Mouse (Mus musculus): ENCODE measurements around the gene Erc1.

Gene Erc1

DNA sequence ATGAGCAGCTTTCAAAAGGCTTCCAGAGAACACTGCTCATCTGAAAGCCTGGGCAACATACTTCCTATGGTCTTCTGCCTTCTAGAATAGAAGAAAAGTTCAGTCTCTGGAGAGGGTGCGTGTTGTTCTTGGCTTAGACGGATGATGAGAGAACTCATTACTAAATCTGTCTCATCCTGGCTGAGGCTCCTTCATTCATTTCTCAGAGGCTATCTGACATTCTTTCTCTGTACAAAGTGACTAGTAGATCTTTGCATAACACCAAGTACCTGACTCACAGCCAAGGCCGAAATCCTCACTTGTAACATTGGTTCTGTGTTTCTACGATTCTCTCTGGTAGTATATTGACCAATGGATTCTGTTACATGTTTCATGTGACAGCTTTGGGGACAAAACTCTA lies 252.5 kb downstream of the Erc1 start:
- DNase-seq (ENCODE audit: low spot score in 2 of 2): no peak

DNA sequence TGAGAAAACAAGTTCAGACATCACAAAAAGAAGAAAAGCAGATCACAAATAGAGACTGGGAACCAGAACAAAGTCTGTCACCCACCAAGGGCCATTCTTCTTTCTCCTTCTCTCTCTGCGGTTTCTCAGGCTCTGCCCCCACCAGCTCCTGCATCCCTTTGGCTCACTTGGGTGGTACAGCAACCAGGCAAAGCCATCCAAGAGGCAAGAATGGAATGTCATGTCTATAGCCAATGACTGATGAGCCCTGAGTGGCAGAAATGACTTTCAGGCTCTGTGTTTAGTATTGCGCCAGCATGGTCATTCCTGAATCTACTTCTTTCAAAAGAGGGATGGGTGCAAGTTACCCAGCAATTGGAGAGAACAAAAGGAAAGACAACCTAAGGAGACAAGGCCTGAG lies 257.1 kb downstream of the Erc1 start:
- DNase-seq (ENCODE audit: low spot score in 2 of 2): no peak

DNA sequence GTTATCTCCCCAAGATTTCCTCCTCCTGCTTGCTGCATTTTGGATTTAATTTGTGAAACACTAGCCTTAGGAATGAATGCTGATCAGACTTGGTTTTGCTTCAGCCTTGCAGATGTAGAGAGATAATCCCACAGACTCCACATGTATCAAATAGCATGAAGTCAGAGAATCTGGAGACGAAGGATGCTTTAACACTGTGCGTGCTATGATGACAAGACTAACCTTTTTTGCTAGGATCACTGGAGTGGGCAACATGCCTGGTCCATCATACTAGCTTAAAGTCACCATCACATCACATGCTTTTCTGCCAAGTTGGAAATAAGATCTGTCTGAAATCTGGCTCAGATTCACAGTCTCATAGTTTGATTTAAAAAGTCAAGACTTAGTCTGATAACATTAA lies 260.1 kb downstream of the Erc1 start:
- no peak for DNase-seq (ENCODE audit: low spot score in 2 of 2)

DNA sequence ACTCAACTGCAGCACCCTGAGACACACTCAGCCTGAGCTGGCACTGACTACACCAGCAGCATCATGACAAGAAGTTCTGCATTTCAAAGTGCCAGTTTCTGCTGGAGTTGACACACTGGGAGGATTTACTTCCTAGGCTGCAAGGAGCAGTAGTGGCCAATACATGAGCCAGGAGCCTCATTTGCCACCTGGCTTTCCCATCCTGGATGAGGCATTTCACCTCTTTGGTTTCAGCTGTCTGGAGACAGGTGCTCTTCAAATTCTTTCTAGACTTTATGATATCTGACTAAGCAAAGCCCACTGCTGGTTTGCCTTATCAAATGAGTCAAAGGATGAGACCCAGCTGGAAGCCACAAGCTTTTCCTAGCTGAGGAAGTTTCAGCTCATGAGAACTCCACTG lies 260.5 kb downstream of the Erc1 start:
- no peak for DNase-seq (ENCODE audit: low spot score in 2 of 2)

DNA sequence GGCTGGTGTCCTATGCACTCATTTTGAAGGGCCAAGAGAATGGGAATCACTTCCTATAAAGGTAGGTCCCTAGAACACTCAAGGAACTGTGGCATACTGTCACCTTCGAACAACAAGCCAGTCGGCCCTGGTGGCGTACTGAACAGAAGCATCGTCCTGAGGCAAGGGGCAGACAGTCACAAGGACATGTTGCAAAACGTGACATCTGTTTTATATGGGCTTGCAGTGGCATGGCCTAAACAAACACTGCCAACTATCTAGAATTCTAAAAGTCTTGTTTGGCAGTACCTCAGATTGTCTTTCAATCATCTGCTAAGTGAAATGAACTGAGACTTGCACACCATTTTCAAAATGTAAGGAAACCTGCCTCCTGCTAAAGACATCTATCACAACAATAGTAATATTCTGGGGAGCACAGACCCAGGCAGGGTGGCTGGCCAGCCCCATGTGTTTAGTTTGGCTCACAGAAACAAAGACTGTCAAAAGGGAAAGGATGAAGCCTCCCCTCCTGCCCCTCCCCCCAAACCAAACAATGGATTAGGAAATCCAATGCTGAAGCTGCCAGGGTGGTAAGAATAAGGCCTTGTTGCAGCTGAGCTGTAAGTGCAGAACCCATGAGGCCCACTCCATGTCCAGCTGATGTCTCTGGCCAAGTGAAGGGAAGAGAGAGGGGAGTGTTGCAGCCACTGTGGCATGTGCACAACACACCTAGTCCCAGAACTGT lies 262.2 kb downstream of the Erc1 start:
- DNase-seq (ENCODE audit: low spot score in 2 of 2): no peak

DNA sequence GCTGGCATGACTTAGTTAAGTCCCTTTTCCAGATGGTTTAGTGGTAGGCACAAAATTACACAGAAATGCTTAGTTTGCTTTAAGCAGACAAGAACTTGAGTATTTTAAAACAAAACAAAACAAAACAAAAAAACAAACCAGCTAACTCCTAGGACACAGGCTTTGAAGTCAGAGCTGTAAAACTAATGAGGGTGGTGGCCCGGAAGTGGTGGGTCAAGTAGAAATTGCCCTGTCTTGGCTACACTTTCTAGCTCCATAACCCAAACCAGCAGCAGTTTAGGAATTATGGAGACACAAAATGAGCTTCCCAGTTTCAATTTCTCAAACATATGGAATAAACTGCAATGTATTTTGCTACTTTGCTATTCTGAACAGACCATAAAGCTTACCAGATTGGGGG lies 263.9 kb downstream of the Erc1 start:
- no peak for DNase-seq (ENCODE audit: low spot score in 2 of 2)

DNA sequence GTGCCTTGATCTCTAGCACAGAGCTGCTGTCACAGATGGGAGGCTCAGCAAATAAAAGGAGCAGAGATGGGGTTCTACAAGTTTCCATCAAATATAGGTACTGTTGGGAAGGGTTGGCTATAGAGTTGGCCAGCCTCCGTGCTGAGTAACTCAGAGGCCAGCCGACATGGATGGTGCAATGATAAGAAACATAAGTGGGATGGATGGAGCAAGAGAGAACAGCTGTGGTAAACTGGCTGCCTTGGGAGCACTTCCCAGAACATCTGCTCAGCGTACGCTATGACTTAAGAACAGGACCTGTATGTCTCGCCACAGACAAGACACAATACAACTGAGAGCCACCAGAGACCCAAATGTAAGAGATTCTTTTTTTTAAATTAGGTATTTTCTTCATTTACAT lies 264.8 kb downstream of the Erc1 start:
- DNase-seq (ENCODE audit: low spot score in 2 of 2): no peak

DNA sequence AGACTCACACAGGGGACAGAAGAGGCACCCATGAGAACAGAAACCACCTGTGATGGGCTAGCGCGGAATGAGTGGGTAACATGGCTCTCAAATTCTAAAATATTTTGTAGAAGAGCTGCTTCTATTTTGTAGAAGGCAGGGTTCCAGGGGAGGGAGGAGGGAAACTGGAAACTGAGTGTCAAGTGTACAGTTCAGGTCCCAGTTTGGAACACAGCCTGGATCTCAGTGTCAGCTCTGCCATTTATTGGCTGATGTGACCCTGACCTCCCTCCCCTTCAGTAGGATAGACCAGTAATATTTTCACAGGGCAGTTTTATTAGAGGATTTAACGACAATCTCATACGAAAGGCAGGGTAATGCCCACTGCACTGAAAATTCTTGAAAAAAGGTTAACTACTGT lies 271.3 kb downstream of the Erc1 start:
- no peak for DNase-seq (ENCODE audit: low spot score in 2 of 2)

DNA sequence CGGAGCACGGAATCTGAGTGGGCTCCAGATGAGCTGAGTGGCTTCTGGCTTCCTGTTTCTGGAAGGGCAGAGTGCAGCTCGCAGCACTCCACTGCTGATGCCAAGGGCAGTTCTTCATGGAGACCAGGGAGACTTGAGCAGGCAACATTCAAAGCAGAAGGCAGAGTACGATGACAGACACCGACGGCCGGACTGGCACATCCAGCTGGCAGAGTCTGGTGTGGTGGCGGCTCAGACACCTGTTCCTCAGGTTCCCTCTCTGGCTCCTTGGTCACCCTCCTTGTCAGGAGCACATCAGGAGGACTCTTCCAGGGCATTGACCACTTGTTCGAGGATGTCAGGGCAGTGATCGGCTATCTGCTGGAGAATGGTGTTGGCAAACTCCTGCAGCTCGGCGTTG lies 272.6 kb downstream of the Erc1 start:
- no peak for DNase-seq (ENCODE audit: low spot score in 2 of 2)

DNA sequence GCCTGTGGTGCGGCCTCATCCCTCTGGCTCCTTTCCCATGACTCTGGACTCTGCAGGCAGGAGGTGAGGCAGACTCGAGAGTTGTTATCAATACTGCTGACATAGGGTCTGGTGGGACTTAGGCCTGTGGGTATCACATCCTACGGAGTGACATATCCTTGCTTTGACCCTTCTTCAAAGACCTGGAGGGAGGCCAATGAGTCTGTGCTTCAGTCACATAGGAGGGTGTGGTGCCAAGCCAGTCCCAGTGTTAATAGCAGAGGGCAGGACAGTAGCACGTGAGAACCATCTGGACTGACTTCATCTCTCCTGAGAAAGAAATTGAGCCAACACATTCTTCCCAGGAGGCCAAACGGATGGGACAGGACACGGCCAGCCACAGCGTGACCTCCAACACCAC lies 275.7 kb downstream of the Erc1 start:
- no peak for DNase-seq (ENCODE audit: low spot score in 2 of 2)

DNA sequence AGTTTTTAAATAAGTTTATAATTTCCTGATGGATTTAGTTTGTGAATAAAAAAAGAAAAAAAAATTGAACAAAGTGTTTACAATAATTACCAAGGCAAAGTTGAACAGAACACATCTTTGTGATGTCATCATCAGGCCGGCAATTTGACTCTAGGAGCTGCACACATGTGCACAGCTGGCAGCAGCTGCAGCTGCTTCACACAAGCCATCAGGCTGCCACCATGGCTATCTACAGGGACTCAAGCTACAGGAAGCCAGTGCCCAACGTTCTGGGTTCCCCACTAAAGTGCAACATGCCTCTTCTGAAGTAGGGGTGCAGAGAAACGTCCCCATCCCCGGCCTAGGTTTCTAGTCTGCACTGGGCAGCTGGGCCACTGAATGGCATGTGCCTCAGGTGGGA lies 277.2 kb downstream of the Erc1 start:
- DNase-seq (ENCODE audit: low spot score in 2 of 2): no peak

DNA sequence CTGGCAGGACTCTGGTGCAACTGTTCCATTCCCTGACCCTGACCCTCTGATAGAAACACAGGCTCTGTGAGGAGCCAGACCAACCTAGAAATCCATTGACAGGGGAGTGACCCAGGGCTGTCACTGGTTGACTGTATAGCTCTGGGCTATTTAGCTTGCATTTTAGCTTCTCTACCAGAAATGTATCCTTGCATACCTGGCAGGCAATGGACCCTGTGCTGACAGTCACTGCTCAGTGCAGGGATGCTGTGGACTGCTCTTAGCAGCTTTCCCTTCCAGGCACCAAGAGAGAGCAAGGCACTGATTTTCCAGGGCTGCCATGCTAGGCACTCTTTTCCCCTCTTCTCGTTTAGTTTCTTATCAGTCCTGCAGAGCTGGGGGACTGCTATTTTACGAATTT lies 279.6 kb downstream of the Erc1 start:
- no peak for DNase-seq (ENCODE audit: low spot score in 2 of 2)

DNA sequence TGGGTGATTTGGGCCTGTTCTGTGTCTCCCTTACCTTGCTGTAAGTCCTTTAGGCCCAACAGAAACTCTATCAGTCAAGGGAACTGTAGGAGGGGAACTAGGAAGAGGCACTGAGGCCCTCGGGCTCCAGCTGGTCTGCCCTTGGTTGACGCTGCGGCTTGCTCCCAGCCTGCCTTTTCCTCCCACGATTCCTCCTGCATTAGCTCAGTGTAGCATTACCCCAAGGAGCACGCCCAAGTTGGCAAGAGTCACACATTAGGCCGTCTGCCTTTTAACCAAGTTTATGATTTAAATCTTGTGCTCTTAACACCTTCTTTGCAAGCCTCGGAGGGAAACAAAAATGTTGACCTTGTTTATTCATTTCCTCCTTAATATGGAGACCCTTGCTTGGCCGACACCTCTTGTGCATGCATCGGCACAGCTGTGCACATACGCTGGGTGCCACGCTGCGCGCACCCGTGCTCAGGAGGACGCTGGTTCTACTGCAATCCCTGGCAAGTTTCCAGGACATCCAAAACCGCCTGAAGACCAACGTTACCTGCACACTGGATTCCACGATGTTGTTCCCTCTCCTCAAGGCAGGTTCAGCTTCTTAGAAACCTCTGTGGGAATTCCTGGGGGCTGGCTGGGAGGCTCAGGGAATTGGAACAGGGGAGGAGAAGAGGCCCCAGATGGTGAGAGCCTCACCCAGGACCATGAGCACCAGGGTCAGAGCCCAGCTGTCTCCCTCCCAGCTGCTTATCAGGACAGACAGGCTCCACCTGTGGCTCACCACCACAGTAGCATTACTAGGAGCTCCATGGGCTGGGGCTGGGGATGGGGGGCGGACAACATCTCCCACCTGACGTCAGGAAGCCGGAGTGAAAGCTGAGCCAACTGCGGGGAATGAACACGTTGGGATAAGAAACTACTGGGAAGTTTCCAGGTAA lies 282.3 kb downstream of the Erc1 start:
- no peak for DNase-seq (ENCODE audit: low spot score in 2 of 2)

DNA sequence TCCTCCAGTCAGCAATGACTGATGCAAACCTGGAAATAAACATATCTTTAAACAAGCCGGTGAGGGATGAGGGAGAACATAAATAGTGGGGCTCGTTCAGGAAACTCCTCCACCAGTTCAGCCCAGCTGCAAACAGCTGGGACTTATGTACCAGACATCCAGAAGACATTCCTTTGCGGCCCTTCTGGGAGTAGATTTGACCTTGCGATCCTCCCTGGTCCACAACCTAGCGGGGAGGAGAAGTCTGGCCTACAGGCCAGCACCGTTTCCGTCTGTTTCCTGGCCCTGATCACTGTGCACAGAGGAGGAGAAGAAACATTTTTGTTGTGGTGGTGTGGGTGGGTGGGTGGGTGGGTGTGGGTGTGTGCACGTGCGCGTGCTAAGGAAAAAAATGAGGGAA lies 285.4 kb downstream of the Erc1 start:
- no peak for DNase-seq (ENCODE audit: low spot score in 2 of 2)

DNA sequence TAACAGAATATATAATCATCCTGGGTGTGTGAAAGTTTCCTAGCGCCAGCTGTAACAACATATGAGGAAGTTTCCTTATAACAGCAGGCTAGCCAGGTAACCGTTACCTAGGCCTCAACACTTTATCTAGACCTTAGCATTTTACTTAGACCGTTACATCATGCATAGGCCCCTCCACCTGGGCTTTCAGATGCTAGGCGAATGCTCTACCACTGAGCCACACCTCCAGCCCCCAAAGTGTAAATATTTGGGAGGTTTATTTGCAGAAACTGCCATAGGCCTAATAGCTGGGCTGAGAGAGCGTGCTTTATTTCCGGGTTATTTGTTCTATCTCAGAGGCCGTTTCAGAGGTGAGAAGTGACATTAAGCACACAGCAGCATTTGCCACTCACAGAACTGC lies 289.1 kb downstream of the Erc1 start:
- DNase-seq (ENCODE audit: low spot score in 2 of 2): no peak

DNA sequence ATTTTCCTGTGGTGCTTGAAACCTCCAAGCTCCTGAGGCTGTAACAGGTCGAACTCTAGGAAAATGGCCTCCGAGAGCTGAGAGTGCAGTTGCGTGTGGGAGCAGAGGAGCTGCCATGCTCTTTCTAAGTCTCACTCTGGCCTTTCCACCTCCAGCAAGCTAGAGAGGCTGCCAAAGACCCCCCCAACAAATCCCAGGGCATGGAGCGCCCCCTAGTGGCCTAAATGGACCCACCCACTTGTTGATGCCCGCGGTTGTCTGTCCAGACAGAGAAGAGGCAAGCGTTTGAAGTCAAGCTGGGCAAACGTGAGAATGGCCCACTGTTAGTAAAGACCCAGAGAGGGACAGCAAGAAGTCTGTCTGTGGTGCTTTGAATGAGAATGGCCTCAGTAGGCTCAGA lies 293.5 kb downstream of the Erc1 start:
- DNase-seq (ENCODE audit: low spot score in 2 of 2): no peak

DNA sequence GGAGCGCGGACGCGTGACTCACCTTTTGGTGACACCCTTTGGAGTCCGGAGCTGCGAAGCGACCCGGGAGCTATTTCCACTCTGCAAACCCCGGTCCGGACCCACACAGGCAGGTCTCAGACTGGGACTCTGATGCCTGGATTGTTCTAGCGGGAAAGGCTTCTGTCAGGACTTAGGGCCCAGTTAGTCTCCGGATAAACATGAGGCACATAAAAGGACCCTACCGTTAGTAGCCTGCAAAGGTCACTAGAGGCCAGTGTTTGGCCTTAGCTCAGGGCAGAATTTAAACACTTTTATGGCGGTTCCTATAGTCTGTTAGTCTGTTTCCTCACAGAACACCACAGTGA lies 303.5 kb downstream of the Erc1 start:
- no peak for DNase-seq (ENCODE audit: low spot score in 2 of 2)

DNA sequence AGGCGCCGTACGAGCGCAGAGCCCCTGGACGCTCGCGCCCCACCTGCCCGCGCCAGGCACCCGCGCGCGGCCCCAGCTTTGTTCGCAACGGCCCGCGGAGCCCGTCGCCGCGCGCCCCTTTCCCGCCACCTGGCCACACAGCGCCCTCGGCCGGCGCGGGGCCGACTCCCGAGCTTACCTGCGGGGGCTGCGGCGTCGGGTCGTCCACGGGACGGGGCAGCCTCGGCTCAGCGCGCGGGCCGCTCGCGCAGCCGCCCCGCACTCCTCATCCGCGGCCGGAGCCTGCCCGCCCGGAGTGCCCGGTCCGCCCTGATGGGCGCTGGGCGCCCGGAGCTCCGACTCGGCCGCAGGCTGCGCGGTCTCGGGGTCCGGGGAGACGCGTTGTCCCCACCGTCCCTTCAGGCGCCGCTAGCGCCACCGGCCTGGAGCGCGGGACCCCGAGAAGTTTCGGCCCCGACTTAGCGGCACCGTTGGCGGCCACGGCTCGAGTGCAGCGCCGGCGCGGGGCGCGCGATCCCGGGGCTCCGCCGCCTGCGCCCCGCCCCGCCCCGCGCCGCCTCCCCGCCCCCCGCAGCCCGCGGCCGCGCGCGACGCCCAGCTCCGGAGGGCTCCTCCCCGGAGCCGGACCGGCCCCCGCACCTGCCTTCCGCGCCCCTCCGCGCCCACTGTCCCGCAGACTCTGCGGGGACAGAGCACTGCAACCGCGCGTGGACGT lies 304.0 kb downstream of the Erc1 start, which contains the start of gene Wnt5b:
TSS of gene Wnt5b (minus strand) at position 545 of the 715 bp plus-strand sequence.
- no peak for DNase-seq (ENCODE audit: low spot score in 2 of 2)

DNA sequence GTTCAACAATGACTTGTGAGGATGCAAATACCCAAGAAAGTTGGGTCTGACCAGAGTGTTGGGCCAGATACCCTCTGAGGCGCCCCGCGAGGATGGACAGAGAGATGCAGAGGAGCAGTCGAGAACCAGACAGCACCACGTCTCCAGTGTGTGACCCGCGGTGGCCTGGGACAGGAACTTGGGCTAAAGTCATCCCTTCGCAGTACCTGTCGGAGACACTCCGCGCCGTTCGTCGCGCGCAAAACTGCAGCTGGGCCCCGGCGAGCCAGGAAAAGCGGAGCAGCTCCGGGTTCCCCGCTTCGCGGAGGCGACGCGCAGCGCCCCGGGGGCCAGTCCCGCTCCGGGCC lies 304.5 kb downstream of the Erc1 start:
- no peak for DNase-seq (ENCODE audit: low spot score in 2 of 2)

DNA sequence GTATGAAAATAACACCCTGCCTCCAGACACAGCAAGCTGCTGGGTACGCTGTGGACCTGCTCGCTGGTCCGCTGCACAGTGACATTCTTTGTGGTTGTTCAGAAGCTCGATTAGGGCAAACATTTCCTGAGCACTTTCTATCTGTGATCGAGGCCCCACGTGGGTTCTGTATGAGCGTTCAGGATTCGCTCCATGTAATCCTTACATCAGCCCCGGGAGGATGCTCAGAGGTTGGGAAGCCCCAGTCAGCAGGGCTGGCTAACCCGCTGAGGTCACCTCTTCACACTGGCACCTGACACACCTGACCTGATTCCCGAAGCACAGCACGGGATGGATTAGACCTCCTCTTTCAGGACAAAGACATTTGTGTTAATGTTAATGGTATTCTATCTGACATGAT lies 312.1 kb downstream of the Erc1 start:
- no peak for DNase-seq (ENCODE audit: low spot score in 2 of 2)

DNA sequence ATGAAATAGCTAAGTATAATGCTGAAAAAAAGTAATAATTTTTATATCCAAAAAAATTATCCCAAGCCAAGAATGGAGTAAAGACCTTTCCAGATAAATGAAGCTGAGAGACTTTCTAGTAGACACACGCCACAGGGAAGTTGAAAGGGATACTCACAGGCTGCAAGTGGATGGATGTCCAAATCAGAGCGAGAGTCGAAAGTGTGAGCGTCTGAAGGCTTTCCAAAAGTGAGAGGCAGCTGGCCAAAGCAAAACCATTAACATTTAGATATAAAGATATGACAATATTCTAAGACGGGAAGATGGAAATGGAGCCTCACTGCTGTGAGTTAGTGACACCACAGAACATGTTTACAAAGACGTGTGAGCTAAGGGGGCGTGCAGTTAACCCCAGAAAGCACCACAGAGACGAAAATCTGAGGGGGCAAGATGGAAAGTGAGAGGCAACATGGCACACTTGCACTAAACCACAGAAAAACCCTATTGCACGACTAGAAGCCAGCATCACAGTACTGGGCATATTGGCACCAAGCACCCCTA lies 314.7 kb downstream of the Erc1 start:
- no peak for DNase-seq (ENCODE audit: low spot score in 2 of 2)

DNA sequence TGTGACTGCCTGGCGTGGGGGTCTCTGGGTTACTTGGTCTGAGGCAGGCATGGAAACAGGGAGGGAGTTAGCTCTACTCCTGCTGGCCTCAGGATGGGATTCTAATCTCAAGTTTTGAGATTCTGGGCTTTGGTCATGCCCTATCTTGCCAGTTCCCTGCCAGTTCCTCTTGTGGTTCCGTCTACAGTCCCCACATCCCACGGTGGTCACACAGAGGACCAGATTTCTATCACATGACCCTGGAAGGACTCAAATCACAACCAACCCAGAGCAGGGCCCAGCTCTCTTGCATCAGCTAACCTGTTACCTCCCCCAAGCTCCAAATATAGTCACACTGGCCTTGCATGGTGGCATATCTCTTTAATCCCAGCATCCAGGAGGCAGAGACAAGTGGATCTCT lies 318.3 kb downstream of the Erc1 start:
- DNase-seq (ENCODE audit: low spot score in 2 of 2): no peak

DNA sequence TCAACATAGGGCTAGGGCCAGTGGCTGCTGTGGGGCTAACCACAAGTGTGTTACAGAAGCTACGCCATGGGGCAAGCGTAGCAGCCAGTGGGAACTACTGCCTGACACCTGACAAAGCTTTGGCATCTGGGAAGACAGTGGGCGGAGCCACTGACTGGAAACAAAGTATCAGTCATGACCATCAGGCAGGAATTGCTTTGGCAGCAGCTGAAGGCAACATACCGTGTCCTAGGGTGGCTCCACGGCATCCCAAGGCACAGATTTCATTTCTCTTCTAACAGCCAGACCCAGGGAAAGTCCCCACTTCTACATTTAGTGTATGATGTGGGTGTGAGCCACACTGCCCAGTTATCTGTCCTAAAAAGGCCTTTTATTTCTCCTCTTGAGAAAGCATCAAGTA lies 321.5 kb downstream of the Erc1 start:
- no peak for DNase-seq (ENCODE audit: low spot score in 2 of 2)

All from frontal cortex, postnatal 25 days (tissue).